Mouse (Mus musculus): ENCODE results near the gene Ccdc159.

DNA sequence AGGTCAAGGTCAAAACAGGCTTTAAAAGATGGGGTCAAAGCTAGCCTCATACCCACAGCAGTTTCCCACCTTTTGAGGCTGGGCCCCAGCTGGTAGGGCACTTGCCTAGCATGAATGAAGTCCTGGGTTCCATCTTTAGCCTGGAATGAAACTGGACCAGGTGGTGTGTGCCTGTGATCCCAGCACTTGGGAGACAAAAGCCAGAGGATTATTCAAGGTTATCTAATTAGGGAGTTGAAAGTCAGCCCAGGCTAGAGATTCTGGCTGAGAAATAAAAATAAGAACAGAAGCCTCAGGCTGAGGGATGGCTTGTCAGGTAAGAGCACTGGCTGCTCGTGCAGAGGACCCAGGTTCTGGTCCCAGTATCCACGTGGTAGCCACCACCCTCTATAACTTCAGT lies 4.7 kb downstream of the Ccdc159 start:
- TF ChIP-seq POLR2A (IDR thresholded peaks at IDR 0.05; ENCODE audit: borderline replicate concordance, extremely low read depth, low read depth, low read length) (no peak), CTCF (IDR thresholded peaks at IDR 0.05; ENCODE audit: insufficient read depth, low read length) (no peak)

All from lung, adult 2 months (tissue).